Mouse (Mus musculus) gastrocnemius, postnatal 25 days (tissue): ENCODE measurements around the gene Rab11fip4. TPM values are rescaled to one million over a fixed set of nuclear protein-coding genes. Genes with fewer than 3 reads are reported as not detected.

Experiments used
- DNase-seq: peaks from one replicate; pipeline ENCODE4 v3.0.0; 2022
- total RNA-seq, 2 experiments: library from RNA; stranded (reverse); gene quantifications; 1 replicate in 1 of 2; 2 replicates in 1 of 2; pipeline ENCODE4 v1.2.3; 2021

The Rab11fip4 gene
- total RNA-seq, 2 experiments from 2014 or later = 0.99 to 1.8 TPM

- DNase-seq = no peak
Measured at GRCm38 (mm10) chr11:79654407-79654831, 63.4 kb downstream of the Rab11fip4 start.

- no peak for DNase-seq
Measured at GRCm38 (mm10) chr11:79655592-79655991, 64.6 kb downstream of the Rab11fip4 start.

GRCm38 (mm10) chr11:79656491-79656890 lies 65.5 kb downstream of the Rab11fip4 start:
- DNase-seq = no peak

GRCm38 (mm10) chr11:79657053-79657452 lies 66.0 kb downstream of the Rab11fip4 start:
- no peak for DNase-seq

GRCm38 (mm10) chr11:79658205-79658825 lies 67.3 kb downstream of the Rab11fip4 start:
- DNase-seq = no peak

GRCm38 (mm10) chr11:79660361-79661205 lies 69.6 kb downstream of the Rab11fip4 start:
- peak; percentile 47 for DNase-seq

- DNase-seq = no peak
Measured at GRCm38 (mm10) chr11:79661877-79662545, 71.0 kb downstream of the Rab11fip4 start.

- DNase-seq = no peak
Measured at GRCm38 (mm10) chr11:79663158-79663557, 72.1 kb downstream of the Rab11fip4 start.

GRCm38 (mm10) chr11:79663570-79663969 lies 72.6 kb downstream of the Rab11fip4 start:
- no peak for DNase-seq

GRCm38 (mm10) chr11:79666544-79666943 lies 75.5 kb downstream of the Rab11fip4 start:
- DNase-seq = peak; percentile 66

GRCm38 (mm10) chr11:79669210-79669609 lies 78.2 kb downstream of the Rab11fip4 start:
- no peak for DNase-seq

- no peak for DNase-seq
Measured at GRCm38 (mm10) chr11:79669947-79670346, 78.9 kb downstream of the Rab11fip4 start.

GRCm38 (mm10) chr11:79670411-79670945 lies 79.5 kb downstream of the Rab11fip4 start:
- no peak for DNase-seq

GRCm38 (mm10) chr11:79671668-79672281 lies 80.8 kb downstream of the Rab11fip4 start:
- DNase-seq = no peak

GRCm38 (mm10) chr11:79673072-79673471 lies 82.1 kb downstream of the Rab11fip4 start:
- DNase-seq = no peak

GRCm38 (mm10) chr11:79673717-79674116 lies 82.7 kb downstream of the Rab11fip4 start:
- no peak for DNase-seq

GRCm38 (mm10) chr11:79674231-79674630 lies 83.2 kb downstream of the Rab11fip4 start:
- no peak for DNase-seq

GRCm38 (mm10) chr11:79674632-79675031 lies 83.6 kb downstream of the Rab11fip4 start:
- peak; percentile 75 for DNase-seq

- no peak for DNase-seq
Measured at GRCm38 (mm10) chr11:79675285-79675684, 84.3 kb downstream of the Rab11fip4 start.

- DNase-seq = no peak
Measured at GRCm38 (mm10) chr11:79675994-79676393, 85.0 kb downstream of the Rab11fip4 start.

GRCm38 (mm10) chr11:79676483-79676967 lies 85.5 kb downstream of the Rab11fip4 start:
- no peak for DNase-seq

- DNase-seq = no peak
Measured at GRCm38 (mm10) chr11:79677402-79677801, 86.4 kb downstream of the Rab11fip4 start.
